In the genomic region with DNA sequence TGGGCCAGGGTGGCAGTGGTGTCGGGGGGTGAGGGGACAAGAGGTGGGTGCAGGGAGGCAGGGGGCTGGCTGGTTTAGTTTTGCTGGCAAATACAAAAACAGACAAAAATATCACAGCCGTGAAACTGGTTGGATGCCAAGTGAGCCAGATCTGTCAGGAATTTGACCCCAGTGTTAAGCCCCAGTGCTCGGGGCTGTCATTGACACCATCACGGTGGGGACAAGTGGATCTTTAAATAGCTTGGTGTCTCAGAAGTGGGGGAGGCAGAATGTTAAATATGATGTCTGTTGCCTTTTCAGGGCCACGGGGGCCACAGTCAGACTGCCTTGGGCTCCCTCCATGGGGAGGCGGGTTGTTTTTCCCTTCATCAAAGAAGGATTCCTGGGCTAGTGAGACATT, we compare ENCODE assay signal across 12 mouse cellular contexts. TPM values are rescaled to one million over a fixed set of nuclear protein-coding genes. Genes with fewer than 3 reads are reported as not detected.
DNase-seq lines count a peak whose midpoint lies in the region; ATAC-seq and TF ChIP-seq lines count a peak whose summit lies in the region.
"Had no signal": no experiment of that assay in that cellular context is flagged by ENCODE, and none has a peak within 500 bp of the region (broad histone marks: within the 10 kb centered on the region; RNA-seq: fewer than 3 reads in every experiment).

No protein-coding gene starts in this region.

- TF ChIP-seq EP300 in heart, postnatal 0 days (IDR thresholded peaks at IDR 0.05; ENCODE audit: low read depth) = peak; percentile 90

- 0 out of 2 replicates have a peak overlapping the region, but pooled peaks have one; percentile 12 for H3K27ac ChIP-seq in embryonic facial prominence, embryonic 13.5 days
- peak overlapping the region; percentile 97 for H3K27ac ChIP-seq in heart, postnatal 0 days (ENCODE audit: low read depth)
- peak overlapping the region; percentile 72 for H3K27ac ChIP-seq in liver, embryonic 12.5 days
- H3K27ac ChIP-seq in hindbrain, embryonic 13.5 days = no peak overlapping the region
- H3K27ac ChIP-seq: macrophage had no signal

- intact Hi-C loops in heart, postnatal 25 days (cut with DNase I) = no loop called here

- no peaks in the 10 kb centered on the region for H3K9me3 ChIP-seq in embryonic facial prominence, embryonic 13.5 days
- H3K9me3 ChIP-seq in heart, postnatal 0 days (replicated peaks; ENCODE audit: control insufficient read depth, low read length) = no peaks in the 10 kb centered on the region
- H3K9me3 ChIP-seq in liver, embryonic 12.5 days (replicated peaks) = no peaks in the 10 kb centered on the region
- H3K9me3 ChIP-seq in hindbrain, embryonic 13.5 days = no peaks in the 10 kb centered on the region

- peaks cover 8% of the 10 kb centered on the region for H3K36me3 ChIP-seq in embryonic facial prominence, embryonic 13.5 days
- 0 out of 2 replicates have a peak, but pooled peaks cover 9% of the 10 kb centered on the region for H3K36me3 ChIP-seq in heart, postnatal 0 days (replicated peaks; ENCODE audit: control insufficient read depth, insufficient read depth, low read length)
- no peaks in the 10 kb centered on the region for H3K36me3 ChIP-seq in liver, embryonic 12.5 days
- H3K36me3 ChIP-seq in hindbrain, embryonic 13.5 days = peaks cover 12% of the 10 kb centered on the region

- H3K27me3 ChIP-seq in embryonic facial prominence, embryonic 13.5 days = peaks cover 24% of the 10 kb centered on the region
- no peaks in the 10 kb centered on the region for H3K27me3 ChIP-seq in heart, postnatal 0 days (ENCODE audit: control insufficient read depth, insufficient read depth, low read length)
- peaks cover 27% of the 10 kb centered on the region for H3K27me3 ChIP-seq in liver, embryonic 12.5 days (replicated peaks)
- H3K27me3 ChIP-seq in hindbrain, embryonic 13.5 days = peaks cover 40% of the 10 kb centered on the region

- no peak overlapping the region for H3K4me3 ChIP-seq in embryonic facial prominence, embryonic 13.5 days
- no peak overlapping the region for H3K4me3 ChIP-seq in heart, postnatal 0 days (ENCODE audit: low read depth, low read length)
- H3K4me3 ChIP-seq in liver, embryonic 12.5 days = no peak overlapping the region
- no peak overlapping the region for H3K4me3 ChIP-seq in hindbrain, embryonic 13.5 days

- peaks cover 34% of the 10 kb centered on the region for H3K4me1 ChIP-seq in embryonic facial prominence, embryonic 13.5 days
- peaks cover 38% of the 10 kb centered on the region for H3K4me1 ChIP-seq in heart, postnatal 0 days (ENCODE audit: control insufficient read depth, insufficient read depth)
- H3K4me1 ChIP-seq in liver, embryonic 12.5 days = peaks cover 43% of the 10 kb centered on the region
- H3K4me1 ChIP-seq in hindbrain, embryonic 13.5 days (replicated peaks) = peaks cover 23% of the 10 kb centered on the region

- DNase-seq in heart, adult 11 months = peak; percentile 97
- DNase-seq in heart, postnatal 25 days (ENCODE audit: low spot score) = no peak
- DNase-seq in heart, postnatal 0 days (ENCODE audit: low spot score) = peak; percentile 87
- no peak for DNase-seq in adrenal gland, postnatal 14 days
- no peak for DNase-seq in adrenal gland, adult 8-10 months
- DNase-seq: layer of hippocampus, adult 9-11 months had no signal

- ATAC-seq in embryonic facial prominence, embryonic 13.5 days (ENCODE audit: insufficient number of reproducible peaks, insufficient read depth, low FRiP score, low TSS enrichment, low read depth) = no peak
- ATAC-seq in heart, postnatal 0 days (ENCODE audit: insufficient read depth, low read depth) = peak; percentile 76
- ATAC-seq in liver, embryonic 12.5 days = no peak
- no peak for ATAC-seq in hindbrain, embryonic 13.5 days (ENCODE audit: low FRiP score)

- no peak for TF ChIP-seq CTCF in heart, postnatal 0 days (IDR thresholded peaks at IDR 0.05; ENCODE audit: low read depth)

- WGBS in embryonic facial prominence, embryonic 13.5 days = 37% methylated on average over 6 of the region's 6 CpGs
- 17% methylated on average over 6 of the region's 6 CpGs for WGBS in heart, postnatal 0 days
- WGBS in liver, embryonic 12.5 days (ENCODE audit: insufficient replicate concordance) = 68% methylated on average over 6 of the region's 6 CpGs
- WGBS in hindbrain, embryonic 13.5 days = 57% methylated on average over 6 of the region's 6 CpGs

- H3K9ac ChIP-seq in embryonic facial prominence, embryonic 13.5 days = no peak overlapping the region
- no peak overlapping the region for H3K9ac ChIP-seq in heart, postnatal 0 days (replicated peaks; ENCODE audit: low read depth, low read length)
- H3K9ac ChIP-seq in liver, embryonic 12.5 days = no peak overlapping the region
- no peak overlapping the region for H3K9ac ChIP-seq in hindbrain, embryonic 13.5 days

- H3K4me2 ChIP-seq in embryonic facial prominence, embryonic 13.5 days = no peak overlapping the region
- no peak overlapping the region for H3K4me2 ChIP-seq in heart, postnatal 0 days (ENCODE audit: low read depth, low read length)
- H3K4me2 ChIP-seq in liver, embryonic 12.5 days = no peak overlapping the region
- H3K4me2 ChIP-seq in hindbrain, embryonic 13.5 days = no peak overlapping the region

RNA-seq across cellular contexts. Expression of a gene that starts 6.0 kb away (rescaled TPM):
- 1 to 10 TPM; 8.4 to 9.3 TPM for total RNA-seq in heart, postnatal 25 days (2021)
- polyA plus RNA-seq in embryonic facial prominence, embryonic 13.5 days (2015; fragmentation: Nextera tagmentation; extraction: Ambion mirVana) = 10.9 and 11.3 TPM in 2 replicates
- total RNA-seq in heart, postnatal 0 days (2014; rRNA removed; ENCODE audit: low replicate concordance) = 35.7 and 46.0 TPM in 2 replicates
- polyA plus RNA-seq in heart, postnatal 0 days (2015; fragmentation: Nextera tagmentation; extraction: Ambion mirVana) = 15.9 and 18.2 TPM in 2 replicates
- 3.5 and 3.8 TPM in 2 replicates for polyA plus RNA-seq in liver, embryonic 12.5 days (2016; fragmentation: Nextera tagmentation; extraction: Ambion mirVana)
- 5.3 and 5.9 TPM in 2 replicates for total RNA-seq in adrenal gland, postnatal 14 days (2021)
- total RNA-seq in adrenal gland, adult 8-10 months (2022) = 10 to 100 TPM in 1 of 4 experiments, 1 to 10 TPM in 3; 5.7 to 10.5 (median 7.5) TPM
- 9.4 and 10.4 TPM in 2 replicates for polyA plus RNA-seq in hindbrain, embryonic 13.5 days (2015; fragmentation: Nextera tagmentation; extraction: Ambion mirVana)

RNA-seq across cellular contexts. Expression of a gene that starts 8.1 kb away (rescaled TPM):
- total RNA-seq in heart, postnatal 25 days (2021) = 1 to 10 TPM; 1.3 to 1.7 TPM
- polyA plus RNA-seq in embryonic facial prominence, embryonic 13.5 days (2015; fragmentation: Nextera tagmentation; extraction: Ambion mirVana) = 0.45 and 1.3 TPM in 2 replicates
- 4.2 TPM in 1 of 2 replicates, not detected in the other for total RNA-seq in heart, postnatal 0 days (2014; rRNA removed; ENCODE audit: low replicate concordance)
- polyA plus RNA-seq in heart, postnatal 0 days (2015; fragmentation: Nextera tagmentation; extraction: Ambion mirVana) = 0.26 TPM in 1 of 2 replicates, not detected in the other
- polyA plus RNA-seq in liver, embryonic 12.5 days (2016; fragmentation: Nextera tagmentation; extraction: Ambion mirVana) = 0.23 TPM in 1 of 2 replicates, not detected in the other
- total RNA-seq in adrenal gland, postnatal 14 days (2021) = 687 and 769 TPM in 2 replicates
- total RNA-seq in adrenal gland, adult 8-10 months (2022) = 1,000 to 10,000 TPM in 1 of 4 experiments, 100 to 1,000 TPM in 3; 210 to 1,003 (median 584) TPM
- polyA plus RNA-seq in hindbrain, embryonic 13.5 days (2015; fragmentation: Nextera tagmentation; extraction: Ambion mirVana) = 3.2 and 4.2 TPM in 2 replicates
- total RNA-seq: hematopoietic stem cell, adult 5-6 weeks had no signal
- polyA plus RNA-seq: macrophage had no signal

RNA-seq across cellular contexts. Expression of a gene that starts 10.7 kb away (rescaled TPM):
- 1,000 to 10,000 TPM; 1,084 to 2,520 TPM for total RNA-seq in heart, postnatal 25 days (2021)
- polyA plus RNA-seq in embryonic facial prominence, embryonic 13.5 days (2015; fragmentation: Nextera tagmentation; extraction: Ambion mirVana) = 0.89 and 1.1 TPM in 2 replicates
- total RNA-seq in heart, postnatal 0 days (2014; rRNA removed; ENCODE audit: low replicate concordance) = 293 and 299 TPM in 2 replicates
- polyA plus RNA-seq in heart, postnatal 0 days (2015; fragmentation: Nextera tagmentation; extraction: Ambion mirVana) = 455 and 518 TPM in 2 replicates
- not detected in 2 replicates for polyA plus RNA-seq in liver, embryonic 12.5 days (2016; fragmentation: Nextera tagmentation; extraction: Ambion mirVana)
- total RNA-seq in adrenal gland, postnatal 14 days (2021) = 0.48 and 0.53 TPM in 2 replicates
- total RNA-seq in adrenal gland, adult 8-10 months (2022) = 1 to 10 TPM in 1 of 4 experiments, under 1 TPM in 2, not detected in 1; 0.37 to 1.0 (median 0.73) TPM
- polyA plus RNA-seq in hindbrain, embryonic 13.5 days (2015; fragmentation: Nextera tagmentation; extraction: Ambion mirVana) = 0.21 and 0.35 TPM in 2 replicates
- total RNA-seq: hematopoietic stem cell, adult 5-6 weeks had no signal
- polyA plus RNA-seq: thymus, postnatal 0 days had no signal

RNA-seq across cellular contexts. Expression of a gene that starts 18.0 kb away (rescaled TPM):
- total RNA-seq in heart, postnatal 25 days (2021) = 1 to 10 TPM; 7.7 to 9.2 TPM
- polyA plus RNA-seq in embryonic facial prominence, embryonic 13.5 days (2015; fragmentation: Nextera tagmentation; extraction: Ambion mirVana) = 49.6 and 51.1 TPM in 2 replicates
- total RNA-seq in heart, postnatal 0 days (2014; rRNA removed; ENCODE audit: low replicate concordance) = 23.2 and 31.4 TPM in 2 replicates
- polyA plus RNA-seq in heart, postnatal 0 days (2015; fragmentation: Nextera tagmentation; extraction: Ambion mirVana) = 15.5 and 16.8 TPM in 2 replicates
- 5.5 and 5.6 TPM in 2 replicates for polyA plus RNA-seq in liver, embryonic 12.5 days (2016; fragmentation: Nextera tagmentation; extraction: Ambion mirVana)
- total RNA-seq in adrenal gland, postnatal 14 days (2021) = 5.9 and 6.8 TPM in 2 replicates
- 1 to 10 TPM; 4.4 to 6.6 (median 5.1) TPM for total RNA-seq in adrenal gland, adult 8-10 months (2022)
- 8.4 and 9.9 TPM in 2 replicates for polyA plus RNA-seq in hindbrain, embryonic 13.5 days (2015; fragmentation: Nextera tagmentation; extraction: Ambion mirVana)
- total RNA-seq: hematopoietic stem cell, adult 5-6 weeks had no signal
- polyA plus RNA-seq: macrophage had no signal

RNA-seq across cellular contexts. Expression of a gene that starts 36.1 kb away (rescaled TPM):
- 10 to 100 TPM; 19.7 to 24.9 TPM for total RNA-seq in heart, postnatal 25 days (2021)
- 38.3 and 42.3 TPM in 2 replicates for polyA plus RNA-seq in embryonic facial prominence, embryonic 13.5 days (2015; fragmentation: Nextera tagmentation; extraction: Ambion mirVana)
- total RNA-seq in heart, postnatal 0 days (2014; rRNA removed; ENCODE audit: low replicate concordance) = 44.8 and 53.6 TPM in 2 replicates
- polyA plus RNA-seq in heart, postnatal 0 days (2015; fragmentation: Nextera tagmentation; extraction: Ambion mirVana) = 34.7 and 35.3 TPM in 2 replicates
- 18.0 and 18.9 TPM in 2 replicates for polyA plus RNA-seq in liver, embryonic 12.5 days (2016; fragmentation: Nextera tagmentation; extraction: Ambion mirVana)
- 21.5 and 22.7 TPM in 2 replicates for total RNA-seq in adrenal gland, postnatal 14 days (2021)
- 10 to 100 TPM; 22.4 to 33.9 (median 29.1) TPM for total RNA-seq in adrenal gland, adult 8-10 months (2022)
- 44.4 and 44.7 TPM in 2 replicates for polyA plus RNA-seq in hindbrain, embryonic 13.5 days (2015; fragmentation: Nextera tagmentation; extraction: Ambion mirVana)

Comparison
In these comparisons a context has a peak if more than half of its experiments do, and no peak if none do; other contexts are left out.
1. DNase-seq: peak in heart, adult 11 months (single experiment) and heart, postnatal 0 days (single experiment); none in heart, postnatal 25 days (single experiment), adrenal gland, postnatal 14 days (single experiment) and adrenal gland, adult 8-10 months (single experiment).
2. RNA of a gene that starts 8.1 kb away (total RNA-seq): 210 to 1,003 TPM in adrenal gland, adult 8-10 months and 687 to 769 TPM in adrenal gland, postnatal 14 days; 4.2 TPM in heart, postnatal 0 days and 1.3 to 1.7 TPM in heart, postnatal 25 days; every median in the first group is over 10 times any median in the second.
3. RNA of a gene that starts 10.7 kb away (total RNA-seq): 1,084 to 2,520 TPM in heart, postnatal 25 days and 293 to 299 TPM in heart, postnatal 0 days; 0.37 to 1.0 TPM in adrenal gland, adult 8-10 months and 0.48 to 0.53 TPM in adrenal gland, postnatal 14 days; every median in the first group is over 100 times any median in the second.